Mouse (Mus musculus) heart, postnatal 0 days (tissue): ENCODE results near the gene 4833439L19Rik. TPM values are rescaled to one million over a fixed set of nuclear protein-coding genes. Genes with fewer than 3 reads are reported as not detected.

Experiments
- ATAC-seq: fragments of 200-750 bp; cut with Nextera tagmentation; 2 replicates; pipeline ENCODE4 v1.8.0; 2017; ENCODE audit warnings: low read depth, moderate number of reproducible peaks, moderate library complexity; ENCODE audit not compliant: insufficient read depth
- DNase-seq: peaks from one replicate; pipeline ENCODE4 v3.0.0-alpha.2; 2016; ENCODE audit warnings: low spot score
- H3K27ac ChIP-seq: fragments of 300-500 bp; sonication (generic); 2 replicates; pipeline ENCODE4 v1.5.1; 2014; ENCODE audit warnings: low read depth, mild to moderate bottlenecking
- H3K27me3 ChIP-seq: fragments of 300-500 bp; sonication (generic); 2 replicates; pipeline ENCODE4 v1.6.1; 2014; ENCODE audit warnings: low read length, mixed read lengths; ENCODE audit not compliant: control insufficient read depth, insufficient read depth
- H3K36me3 ChIP-seq: fragments of 300-500 bp; sonication (generic); replicated peaks from 2 replicates; pipeline ENCODE4 v1.6.1; 2014; ENCODE audit warnings: low read length, mixed read lengths; ENCODE audit not compliant: control insufficient read depth, insufficient read depth
- H3K4me1 ChIP-seq: fragments of 300-500 bp; sonication (generic); 2 replicates; pipeline ENCODE4 v1.6.1; 2014; ENCODE audit warnings: antibody characterized with exemption; ENCODE audit not compliant: control insufficient read depth, insufficient read depth
- H3K4me2 ChIP-seq: fragments of 300-500 bp; sonication (generic); 2 replicates; pipeline ENCODE4 v1.6.1; 2014; ENCODE audit warnings: low read depth, mild to moderate bottlenecking, low read length, moderate library complexity
- H3K4me3 ChIP-seq: fragments of 300-500 bp; sonication (generic); 2 replicates; pipeline ENCODE4 v1.5.1; 2014; ENCODE audit warnings: low read depth, low read length
- H3K9ac ChIP-seq: fragments of 300-500 bp; sonication (generic); replicated peaks from 2 replicates; pipeline ENCODE4 v1.6.1; 2014; ENCODE audit warnings: low read depth, low read length, mixed read lengths
- H3K9me3 ChIP-seq: fragments of 300-500 bp; sonication (generic); replicated peaks from 2 replicates; pipeline ENCODE4 v1.6.1; 2016; ENCODE audit warnings: low read length; ENCODE audit not compliant: control insufficient read depth
- CTCF ChIP-seq: IDR thresholded peaks from 2 replicates; pipeline ENCODE4 v1.5.1; 2016; ENCODE audit warnings: antibody characterized with exemption, control low read depth, low read depth
- EP300 ChIP-seq: IDR thresholded peaks from 2 replicates; pipeline ENCODE4 v1.6.1; 2016; ENCODE audit warnings: antibody characterized with exemption, low read depth
- WGBS: fragments of 180-500 bp; shearing (Covaris S2); extraction: QIAGEN DNeasy Blood & Tissue Kit; methylation state at CpG from one replicate; pipeline ENCODE4 v1.1.7; 2014; 5-methylcytosine and 5-hydroxymethylcytosine counted together
- polyA plus RNA-seq: library from polyadenylated mRNA; unstranded; fragments of >200 nt; fragmentation: Nextera tagmentation; extraction: Ambion mirVana; gene quantifications from 2 replicates; pipeline ENCODE4 v1.2.1, GENCODE M21; 2015
- total RNA-seq: library from RNA; depleted of rRNA; stranded (reverse); fragments of >200 nt; gene quantifications from 2 replicates; pipeline ENCODE4 v1.2.3, GENCODE M21; 2014; ENCODE audit warnings: low replicate concordance

Gene 4833439L19Rik
- total and polyA plus RNA-seq, 2 experiments from 2014 or later = 106 to 110 TPM

DNA sequence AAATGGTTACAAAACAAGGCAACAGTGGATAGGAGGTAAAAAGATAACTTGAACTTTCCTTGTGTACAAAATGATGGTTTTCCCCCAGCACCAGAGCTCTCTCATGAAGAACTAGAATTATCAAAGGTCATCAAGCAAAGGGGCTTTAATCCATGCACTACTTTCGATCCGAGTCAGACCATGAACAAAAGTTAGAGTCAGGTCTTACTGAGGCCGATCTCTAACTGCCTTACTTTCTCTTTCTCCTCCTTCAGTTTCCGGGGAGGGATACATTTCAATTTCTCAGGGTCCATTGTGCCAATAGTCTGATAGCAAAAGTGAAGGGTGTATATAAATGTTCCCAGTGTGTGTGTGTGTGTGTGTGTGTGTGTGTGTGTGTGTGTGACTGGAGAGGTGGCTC lies 7.4 kb upstream of the 4833439L19Rik start:
- DNase-seq (no peak), ATAC-seq (no peak)
- Histone ChIP-seq H3K27ac (no peak overlapping the region), H3K27me3 (no peaks in the 10 kb centered on the region), H3K4me3 (no peak overlapping the region), H3K4me2 (no peak overlapping the region), H3K9ac (no peak overlapping the region), H3K9me3 (no peaks in the 10 kb centered on the region), H3K36me3 (0 out of 2 replicates have a peak, but pooled peaks cover 7% of the 10 kb centered on the region), H3K4me1 (peaks cover 8% of the 10 kb centered on the region)
- TF ChIP-seq CTCF = no peak
- 84% methylated on average over 4 of the region's 4 CpGs for WGBS

GRCm38 (mm10) chr13:54571637-54572036 lies 6.4 kb upstream of the 4833439L19Rik start:
- Histone ChIP-seq H3K4me2 (no peak overlapping the region), H3K4me3 (no peak overlapping the region), H3K27ac (no peak overlapping the region), H3K36me3 (no peaks in the 10 kb centered on the region), H3K9me3 (no peaks in the 10 kb centered on the region), H3K9ac (no peak overlapping the region), H3K27me3 (no peaks in the 10 kb centered on the region), H3K4me1 (peaks cover 8% of the 10 kb centered on the region)
- no peak for DNase-seq
- no peak for TF ChIP-seq CTCF
- no peak for TF ChIP-seq EP300
- no peak for ATAC-seq
- 35% methylated on average over 2 of the region's 2 CpGs for WGBS

GRCm38 (mm10) chr13:54570736-54571135 lies 5.5 kb upstream of the 4833439L19Rik start:
- Histone ChIP-seq H3K4me2 (no peak overlapping the region), H3K9me3 (no peaks in the 10 kb centered on the region), H3K4me3 (no peak overlapping the region), H3K27me3 (no peaks in the 10 kb centered on the region), H3K27ac (no peak overlapping the region), H3K9ac (no peak overlapping the region), H3K36me3 (no peaks in the 10 kb centered on the region), H3K4me1 (peaks cover 1% of the 10 kb centered on the region; the same call in 1 of the 2 replicates)
- no peak for ATAC-seq
- DNase-seq = no peak
- TF ChIP-seq EP300 (no peak), CTCF (no peak)
- WGBS = 70% methylated on average over 4 of the region's 4 CpGs

DNA sequence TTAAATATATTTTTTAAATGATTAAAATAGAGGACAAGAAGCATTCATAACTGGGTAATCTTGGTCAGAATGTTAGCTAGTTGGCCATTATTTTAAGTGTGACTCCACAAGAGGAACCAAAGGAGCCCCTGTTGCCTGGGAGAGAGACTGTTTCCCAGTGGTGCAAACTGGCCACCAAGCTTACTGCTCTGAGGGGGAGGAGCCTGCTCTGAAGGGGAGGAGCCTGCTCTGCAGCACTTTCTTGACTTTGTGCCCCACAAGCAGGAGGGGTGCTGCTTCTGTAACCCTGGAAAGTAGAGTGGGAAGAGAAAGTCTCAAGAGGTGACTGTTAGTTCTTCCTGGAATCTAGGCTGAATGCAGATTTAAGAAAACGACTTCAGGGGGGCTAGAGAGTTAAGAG lies 4.0 kb upstream of the 4833439L19Rik start:
- ATAC-seq (no peak), DNase-seq (no peak)
- WGBS = 42% methylated on average over 1 of the region's 1 CpGs

DNA sequence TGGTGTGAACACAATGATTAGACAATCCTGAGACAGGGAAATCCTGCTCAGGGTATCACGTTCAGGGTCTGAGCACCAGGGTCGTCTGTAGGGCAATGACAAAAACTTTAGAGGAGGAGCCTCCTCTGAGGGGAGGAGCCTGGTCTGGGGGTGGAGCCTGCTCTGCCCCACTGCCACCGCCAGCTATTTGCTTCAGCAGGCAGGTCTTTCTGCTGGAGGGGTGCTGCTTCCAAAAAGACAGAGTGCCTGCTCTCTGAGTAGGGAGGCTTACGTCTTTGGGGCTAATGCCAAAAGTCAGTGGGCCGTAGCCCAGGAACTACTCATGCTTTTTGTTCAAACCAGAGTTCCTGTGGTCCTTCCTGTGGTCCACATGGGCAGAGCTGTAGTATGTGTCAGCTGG lies 3.1 kb upstream of the 4833439L19Rik start:
- Histone ChIP-seq H3K36me3 (no peaks in the 10 kb centered on the region), H3K9ac (no peak overlapping the region), H3K4me3 (no peak overlapping the region), H3K9me3 (no peaks in the 10 kb centered on the region), H3K4me1 (peaks cover 3% of the 10 kb centered on the region; the same call in 1 of the 2 replicates), H3K4me2 (no peak overlapping the region), H3K27ac (no peak overlapping the region), H3K27me3 (no peaks in the 10 kb centered on the region)
- whole genome bisulfite sequencing = 54% methylated on average over 5 of the region's 5 CpGs
- DNase-seq (no peak), ATAC-seq (no peak)
- no peak for TF ChIP-seq EP300
- no peak for TF ChIP-seq CTCF

More for the DNA sequence above, 4.0 kb upstream of the 4833439L19Rik start:
- no peaks in the 10 kb centered on the region for H3K27me3 ChIP-seq
- H3K36me3 ChIP-seq = no peaks in the 10 kb centered on the region
- TF ChIP-seq EP300 (no peak), CTCF (no peak)
- peaks cover 2% of the 10 kb centered on the region; the same call in 1 of the 2 replicates for H3K4me1 ChIP-seq
- H3K4me3 ChIP-seq = no peak overlapping the region
- H3K4me2 ChIP-seq = no peak overlapping the region
- H3K27ac ChIP-seq = no peak overlapping the region
- no peaks in the 10 kb centered on the region for H3K9me3 ChIP-seq
- no peak overlapping the region for H3K9ac ChIP-seq
